Mouse (Mus musculus) left cerebral cortex, adult 18-20 months (tissue): ENCODE results near the gene Dmrtc2. TPM values are rescaled to one million over a fixed set of nuclear protein-coding genes. Genes with fewer than 3 reads are reported as not detected.

Experiments
- DNase-seq, 2 experiments: peaks; one replicate each; pipeline ENCODE4 v3.0.0; 2021 to 2022; ENCODE audit warnings: low spot score in 2 of 2, mixed read lengths in 1 of 2
- total RNA-seq, 2 experiments: library from RNA; stranded (reverse); gene quantifications; 2 replicates each; pipeline ENCODE4 v1.2.3; 2021

The Dmrtc2 gene
- total RNA-seq, 2 experiments from 2014 or later = not detected

DNA sequence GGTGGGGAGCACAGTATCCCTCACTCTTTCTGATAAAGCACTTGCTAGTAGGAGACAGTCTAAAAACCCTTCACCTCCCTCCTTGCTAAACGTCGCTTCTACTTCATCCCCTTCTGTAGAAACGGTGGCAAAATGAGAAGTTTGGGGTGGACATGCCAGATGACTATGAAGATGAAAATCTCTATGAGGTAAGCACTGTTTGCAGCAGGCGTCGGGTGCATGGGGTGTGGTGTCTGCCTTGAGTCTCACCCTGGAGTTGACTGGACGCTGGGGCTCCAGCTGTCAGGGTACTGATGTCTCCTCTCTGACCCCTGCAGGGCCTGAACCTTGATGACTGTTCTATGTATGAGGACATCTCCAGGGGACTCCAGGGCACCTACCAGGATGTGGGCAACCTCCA lies 31.3 kb downstream of the Dmrtc2 start:
- DNase-seq = no peak

DNA sequence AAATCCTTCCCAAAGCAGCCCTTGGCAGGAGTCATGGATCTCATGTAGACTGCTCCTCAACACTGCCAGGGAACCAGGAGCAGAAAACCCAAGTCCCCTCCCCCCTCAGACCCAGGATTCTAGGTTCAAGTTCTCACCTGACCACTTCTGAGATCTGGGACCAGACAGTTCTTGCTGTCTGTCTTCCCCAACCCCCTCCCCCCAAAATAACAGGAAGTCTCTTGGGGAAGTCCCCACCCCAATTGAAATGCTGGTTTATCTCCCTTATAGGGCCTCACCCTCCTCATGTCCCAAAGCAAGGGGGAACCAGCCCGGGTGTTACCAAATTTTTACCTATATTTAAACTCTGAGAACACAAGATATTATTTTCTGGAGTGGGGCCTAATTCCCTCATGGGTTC lies 32.0 kb downstream of the Dmrtc2 start:
- no peak for DNase-seq

DNA sequence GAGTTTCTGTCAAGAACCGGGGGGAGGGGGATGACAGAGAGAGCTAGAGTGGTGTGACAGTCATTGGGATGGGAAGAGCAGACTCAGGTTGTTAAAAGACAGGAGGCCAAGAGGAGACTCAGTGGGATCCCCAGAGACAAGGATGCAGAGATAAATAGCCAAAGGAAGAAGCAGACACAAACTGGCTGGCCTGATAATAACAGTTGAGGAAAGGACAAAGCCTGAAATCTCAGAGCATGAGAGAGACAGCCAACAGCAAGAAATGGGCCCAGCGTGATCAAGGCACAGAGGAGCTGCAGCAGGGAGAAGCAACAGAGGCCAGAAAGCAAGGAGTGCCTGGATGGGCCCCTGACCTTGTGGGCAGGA lies 32.4 kb downstream of the Dmrtc2 start:
- no peak for DNase-seq

DNA sequence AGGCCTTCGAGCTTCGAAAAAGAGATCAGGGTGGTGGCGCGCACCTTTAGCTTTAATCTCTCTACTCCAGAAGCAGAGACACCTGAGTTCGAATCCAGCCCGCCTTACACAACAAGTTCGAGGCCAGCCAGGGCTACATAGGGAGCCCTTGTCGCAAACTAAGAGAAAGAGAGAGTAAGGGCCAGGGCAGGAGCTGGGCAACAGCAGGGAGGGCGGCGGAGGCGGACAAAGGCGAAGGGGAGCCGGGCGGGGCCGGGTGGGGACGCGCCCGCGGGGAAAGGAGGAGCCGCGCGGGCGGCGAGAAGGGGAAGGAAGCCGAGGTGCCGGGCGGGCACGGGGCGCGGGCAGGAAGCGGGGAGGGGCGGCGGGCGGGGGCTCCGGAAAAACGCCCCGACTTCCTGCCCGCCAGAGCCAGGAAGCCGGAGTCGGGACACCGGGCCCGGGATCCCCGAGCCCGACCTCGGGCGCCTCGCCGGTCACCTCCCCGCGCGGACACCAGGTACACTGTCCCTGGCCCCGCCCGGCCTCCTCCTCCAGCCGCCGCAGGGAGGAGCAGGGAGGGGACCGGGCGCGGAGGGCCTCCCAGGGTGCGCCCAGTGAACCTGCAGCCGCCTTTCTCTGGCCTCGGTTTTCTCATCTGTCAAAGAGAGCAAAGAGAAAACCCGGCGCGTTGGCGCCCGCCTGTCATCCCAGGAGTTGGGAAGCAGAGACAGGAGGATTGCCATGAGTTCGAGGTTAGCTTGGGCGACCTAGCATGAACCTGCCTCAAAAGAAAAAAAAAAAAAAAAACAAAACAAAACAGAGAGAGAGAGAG lies 33.0 kb downstream of the Dmrtc2 start, which contains the start of gene Arhgef1:
TSS of gene Arhgef1 (plus strand) at position 283 of the 814 bp plus-strand sequence.
- peak; percentile 25 to 36 for DNase-seq

DNA sequence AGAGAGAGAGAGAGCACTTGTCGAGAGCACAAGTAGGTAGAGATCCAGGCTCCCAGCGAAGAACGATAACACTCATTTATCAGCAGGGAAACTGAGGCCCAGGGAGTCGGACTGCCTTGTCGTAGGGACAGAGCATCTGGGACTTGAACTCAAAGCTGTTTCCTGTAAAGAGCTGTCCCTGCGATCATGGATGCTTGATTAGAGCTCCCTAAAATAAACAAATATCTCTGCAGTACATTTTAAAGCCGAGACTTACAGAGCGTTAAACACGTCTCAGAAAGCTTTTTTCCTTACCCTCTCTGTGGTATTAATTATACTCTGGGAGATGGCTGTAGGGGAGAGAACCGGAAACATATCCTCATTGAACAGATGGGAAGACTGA lies 33.6 kb downstream of the Dmrtc2 start:
- no peak for DNase-seq

DNA sequence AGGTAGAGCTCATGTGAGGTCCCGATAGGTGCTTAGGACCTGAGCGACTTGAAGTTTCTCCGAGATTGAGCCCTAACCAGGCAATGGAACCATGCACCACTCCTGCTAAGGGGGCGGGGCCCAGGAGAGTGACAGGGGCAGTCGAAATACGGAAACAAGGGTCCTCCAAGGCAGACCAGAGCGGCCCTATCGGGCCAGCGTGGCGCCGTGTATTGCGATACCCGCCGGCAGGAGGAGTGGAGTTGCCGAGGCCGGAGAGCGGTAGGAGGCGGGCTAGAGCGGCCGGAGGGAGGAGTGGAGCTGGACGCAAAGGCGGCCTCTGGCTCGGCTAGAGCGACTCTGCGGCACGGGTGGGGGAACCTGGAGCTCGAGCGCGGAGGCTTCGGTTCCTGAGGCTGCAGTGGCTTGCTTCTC lies 34.2 kb downstream of the Dmrtc2 start:
- DNase-seq = peak; percentile 94 to 98

DNA sequence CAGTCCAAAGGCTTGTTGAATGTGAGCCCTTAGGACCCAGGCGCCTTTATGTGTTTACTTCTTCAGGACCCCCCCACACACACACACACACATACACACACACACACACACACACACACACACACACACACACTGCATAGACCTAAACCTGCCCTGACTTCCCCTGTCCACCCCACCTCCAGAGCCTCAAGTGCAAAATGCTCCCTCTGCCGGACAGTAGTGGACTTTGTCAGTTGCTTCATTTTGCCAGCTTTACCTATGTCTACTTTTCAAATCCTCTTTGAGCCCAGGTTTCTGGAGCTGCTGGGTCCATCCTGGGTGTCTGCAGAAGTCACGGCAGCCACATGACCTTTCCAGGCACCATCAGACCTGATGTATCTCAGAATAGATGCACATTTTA lies 35.1 kb downstream of the Dmrtc2 start:
- peak; percentile 50 for DNase-seq

DNA sequence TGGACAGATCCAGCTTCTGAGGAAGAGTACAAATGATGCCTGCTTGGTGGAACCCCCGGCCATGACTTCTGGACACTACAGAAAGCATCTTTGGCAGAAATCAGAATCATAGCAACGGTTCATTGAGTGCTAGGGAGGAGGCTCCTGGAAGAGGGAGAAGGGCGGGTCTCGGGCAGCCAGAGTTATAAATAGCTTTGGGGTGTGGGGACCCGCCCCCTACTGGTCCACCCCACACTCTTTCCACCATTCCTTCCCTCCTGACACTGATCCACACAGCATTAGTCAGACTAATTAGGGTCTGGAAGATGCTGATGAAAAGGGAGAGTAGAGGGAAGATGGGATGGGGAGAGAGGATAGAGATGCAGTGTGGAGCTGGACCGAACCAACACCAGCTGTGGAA lies 36.7 kb downstream of the Dmrtc2 start:
- no peak for DNase-seq

DNA sequence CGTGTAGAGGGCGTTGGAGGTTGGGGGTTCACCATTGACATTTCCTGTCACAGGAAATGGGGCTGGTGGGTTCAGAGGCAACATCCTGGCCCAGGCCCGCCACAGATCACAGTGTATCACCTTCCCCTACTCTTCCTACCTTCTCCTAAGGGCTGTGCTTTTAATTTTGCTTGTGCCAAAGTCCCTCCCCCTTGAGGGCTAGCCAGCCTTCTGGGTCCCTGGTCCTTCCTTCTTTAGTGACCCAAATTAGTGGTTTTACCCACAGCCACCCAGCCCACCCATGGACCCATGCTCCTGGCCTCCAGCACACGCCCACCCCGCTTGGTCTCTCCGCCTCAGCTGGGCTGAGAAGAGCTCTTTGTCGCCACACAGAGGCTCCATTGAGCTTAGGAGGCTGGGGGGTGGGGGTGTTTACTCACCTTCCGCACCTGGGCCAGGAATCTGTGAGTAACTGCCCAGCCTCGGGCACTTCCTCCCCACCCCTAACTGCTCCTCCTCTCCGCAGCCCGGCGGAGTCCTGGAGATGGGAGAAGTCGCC lies 37.4 kb downstream of the Dmrtc2 start:
- no peak for DNase-seq

DNA sequence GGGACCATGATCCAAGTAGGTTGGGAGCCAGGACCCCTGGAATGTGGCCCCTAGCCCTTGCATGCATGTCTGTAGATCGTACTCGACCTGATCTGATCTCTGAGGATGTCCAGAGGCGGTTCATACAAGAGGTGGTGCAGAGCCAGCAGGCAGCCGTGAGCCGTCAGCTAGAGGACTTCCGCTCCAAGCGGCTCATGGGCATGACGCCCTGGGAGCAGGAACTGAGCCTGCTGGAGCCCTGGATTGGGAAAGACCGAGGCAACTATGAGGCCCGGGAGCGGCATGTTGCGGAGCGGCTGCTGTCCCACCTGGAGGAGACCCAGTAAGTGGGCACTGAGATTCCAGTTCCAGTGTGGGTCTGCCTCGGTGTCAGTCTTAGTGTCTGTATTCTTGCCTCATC lies 42.6 kb downstream of the Dmrtc2 start:
- DNase-seq = no peak

DNA sequence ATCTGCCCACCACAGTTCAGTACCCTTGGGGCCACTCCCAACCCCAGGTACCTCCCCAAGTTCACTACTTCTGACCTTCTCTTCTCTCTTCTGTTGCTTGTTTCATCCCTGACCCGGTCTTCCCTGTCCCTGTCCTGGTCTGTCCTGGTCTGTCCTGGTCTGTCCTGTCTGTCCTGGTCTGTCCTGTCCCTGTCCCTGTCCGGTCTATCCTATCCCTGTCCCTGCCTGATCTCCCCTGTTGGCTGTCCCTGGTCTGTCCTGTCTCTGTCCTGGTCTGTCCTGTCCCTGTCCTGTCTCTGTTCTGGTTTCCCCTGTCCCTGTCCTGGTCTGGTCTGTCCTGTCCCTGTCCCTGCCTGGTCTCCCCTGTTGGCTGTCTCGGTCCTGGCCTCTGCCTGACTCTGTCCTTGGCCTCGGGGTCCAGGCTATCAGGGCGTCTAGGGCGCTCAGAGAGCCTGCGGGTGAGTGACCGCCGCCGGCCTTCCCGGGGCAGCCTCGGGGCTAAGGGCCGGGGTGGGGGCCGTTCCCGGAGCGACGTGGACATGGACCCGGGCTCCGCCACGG lies 49.0 kb downstream of the Dmrtc2 start:
- no peak for DNase-seq

DNA sequence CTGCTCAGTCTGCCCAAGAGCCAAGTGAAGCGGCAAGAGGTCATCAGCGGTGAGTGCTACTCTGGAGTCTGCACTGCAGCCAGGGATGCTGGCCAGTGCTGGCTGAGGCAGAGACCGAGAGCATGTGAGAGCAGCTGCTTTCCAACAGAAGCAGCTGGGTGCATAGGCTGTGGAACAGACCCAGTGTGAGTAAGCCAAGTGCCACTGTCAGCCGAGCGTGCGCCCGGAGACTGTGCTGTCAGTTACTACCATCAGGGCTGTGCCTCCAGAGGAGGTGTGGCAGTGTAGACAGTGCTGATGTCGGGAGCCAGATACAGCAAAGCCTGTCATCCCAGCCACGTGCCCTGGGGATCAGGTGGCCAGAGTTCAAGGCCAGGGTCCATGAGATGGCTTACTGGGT lies 49.9 kb downstream of the Dmrtc2 start:
- DNase-seq = no peak

Other genes with a start within 250 kb of the Dmrtc2 start
- under 1 TPM in 1 of 2 experiments, not detected in 1; 0.21 TPM for gene Lypd3, start 233.5 kb upstream of the Dmrtc2 start, total RNA-seq
- not detected for gene Tex101, start 193.4 kb upstream of the Dmrtc2 start, total RNA-seq
- gene BC049730, start 160.8 kb upstream of the Dmrtc2 start, total RNA-seq = not detected
- gene Gm4763, start 143.1 kb upstream of the Dmrtc2 start, total RNA-seq = not detected
- gene Cd177, start 109.7 kb upstream of the Dmrtc2 start, total RNA-seq = not detected
- gene Ceacam10, start 92.9 kb upstream of the Dmrtc2 start, total RNA-seq = not detected
- 1 to 10 TPM in 1 of 2 experiments, not detected in 1; 1.5 TPM for gene Gm9844, start 7.8 kb upstream of the Dmrtc2 start, total RNA-seq
- not detected for gene Lypd4, start 116 bp upstream of the Dmrtc2 start, total RNA-seq
- gene Rps19, start 14.3 kb downstream of the Dmrtc2 start, total RNA-seq = 100 to 1,000 TPM; 511 to 584 TPM
- under 1 TPM; 0.30 to 0.77 TPM for gene Cd79a, start 27.3 kb downstream of the Dmrtc2 start, total RNA-seq
- 10 to 100 TPM; 57.1 to 74.1 TPM for gene Arhgef1, start 32.9 kb downstream of the Dmrtc2 start, total RNA-seq
- gene Gm4881, start 74.4 kb downstream of the Dmrtc2 start, total RNA-seq = not detected
- 100 to 1,000 TPM; 305 to 355 TPM for gene Rabac1, start 102.7 kb downstream of the Dmrtc2 start, total RNA-seq
- 1,000 to 10,000 TPM; 1,987 to 2,019 TPM for gene Atp1a3, start 135.9 kb downstream of the Dmrtc2 start, total RNA-seq
- gene Grik5, start 202.3 kb downstream of the Dmrtc2 start, total RNA-seq = 100 to 1,000 TPM; 176 TPM
- gene Zfp574, start 202.5 kb downstream of the Dmrtc2 start, total RNA-seq = 10 to 100 TPM; 34.9 TPM